Mouse (Mus musculus): ENCODE results near the gene Rcan2. TPM values are rescaled to one million over a fixed set of nuclear protein-coding genes. Genes with fewer than 3 reads are reported as not detected.

Rcan2 gene
- total RNA-seq (2023) = not detected

GRCm38 (mm10) chr17:43801077-43801476 lies at the start of gene Rcan2:
TSS of gene Rcan2 (plus strand) at chr17:43801351.

GRCm38 (mm10) chr17:44078631-44079350 lies 277.6 kb downstream of the Rcan2 start, which contains the start of gene Enpp5:
TSS of gene Enpp5 (plus strand) at chr17:44078813.

Other genes starting within 250 kb of the Rcan2 start
- gene Pla2g7, start 233.3 kb upstream of the Rcan2 start, total RNA-seq (2023) = 4.3 TPM
- gene Tdrd6, start 171.1 kb upstream of the Rcan2 start, total RNA-seq (2023) = not detected
- gene Slc25a27, start 134.1 kb upstream of the Rcan2 start, total RNA-seq (2023) = 9.4 TPM
- 3.6 TPM for gene Cyp39a1, start 133.9 kb upstream of the Rcan2 start, total RNA-seq (2023)